In genomic region chr7:82715210-82715911, GRCm38 (mm10) we compare ENCODE assay signal across 8 mouse cellular contexts.
DNase-seq lines count a peak whose midpoint lies in the region; ATAC-seq and TF ChIP-seq lines count a peak whose summit lies in the region.

No protein-coding gene starts in this region.

- H3K36me3 ChIP-seq in heart, embryonic 12.5 days = 0 out of 2 replicates have a peak, but pooled peaks cover 6% of the 10 kb centered on the region
- H3K36me3 ChIP-seq in kidney, embryonic 14.5 days (ENCODE audit: control insufficient read depth, insufficient read depth, low read length) = 0 out of 2 replicates have a peak, but pooled peaks cover 2% of the 10 kb centered on the region
- H3K36me3 ChIP-seq in limb, embryonic 14.5 days (ENCODE audit: control insufficient read depth, insufficient read depth, low read length) = no peaks in the 10 kb centered on the region

- H3K4me1 ChIP-seq in cortical plate, adult 2 months (ENCODE audit: control insufficient read depth, insufficient read depth, low read length) = no peaks in the 10 kb centered on the region
- peaks cover 10% of the 10 kb centered on the region for H3K4me1 ChIP-seq in heart, embryonic 12.5 days (replicated peaks)
- H3K4me1 ChIP-seq in kidney, embryonic 14.5 days (ENCODE audit: control insufficient read depth, insufficient read depth, low read length) = peaks cover 15% of the 10 kb centered on the region; the same call in 1 of the 2 replicates
- peaks cover 52% of the 10 kb centered on the region for H3K4me1 ChIP-seq in limb, embryonic 14.5 days (ENCODE audit: control insufficient read depth, insufficient read depth, low read length)

- H3K27ac ChIP-seq in cortical plate, adult 2 months (ENCODE audit: insufficient read depth, low read length) = no peak overlapping the region
- H3K27ac ChIP-seq in heart, embryonic 12.5 days (ENCODE audit: poor library complexity, severe bottlenecking) = no peak overlapping the region
- H3K27ac ChIP-seq in kidney, embryonic 14.5 days (ENCODE audit: low read depth, low read length) = peak overlapping the region; percentile 42; the same call in 1 of the 2 replicates
- H3K27ac ChIP-seq in limb, embryonic 14.5 days (replicated peaks; ENCODE audit: low read depth, low read length) = peak overlapping the region; percentile 66

- H3K4me3 ChIP-seq in cortical plate, adult 2 months (ENCODE audit: insufficient read depth, low read length) = no peak overlapping the region
- H3K4me3 ChIP-seq in heart, embryonic 12.5 days = no peak overlapping the region
- H3K4me3 ChIP-seq in kidney, embryonic 14.5 days (ENCODE audit: low read length) = no peak overlapping the region
- H3K4me3 ChIP-seq in limb, embryonic 14.5 days (replicated peaks; ENCODE audit: low read length) = no peak overlapping the region

- WGBS in heart, embryonic 12.5 days = 32% methylated on average over 7 of the region's 7 CpGs
- WGBS in kidney, embryonic 14.5 days = 30% methylated on average over 7 of the region's 7 CpGs
- 12% methylated on average over 7 of the region's 7 CpGs for WGBS in limb, embryonic 14.5 days

- 0 out of 2 replicates have a peak, but pooled peaks have one; percentile 59 for ATAC-seq in heart, embryonic 12.5 days (ENCODE audit: insufficient number of reproducible peaks, low FRiP score)
- peak; percentile 81 for ATAC-seq in kidney, embryonic 14.5 days (ENCODE audit: low FRiP score, low TSS enrichment)
- peak; percentile 74 for ATAC-seq in limb, embryonic 14.5 days (ENCODE audit: low FRiP score, low read depth)

- DNase-seq in 3T3-L1 (ENCODE audit: low read depth, low spot score) (peak; percentile 70), NIH3T3 (ENCODE audit: low read depth) (peak; percentile 80)
- peak; percentile 82 for DNase-seq in limb, embryonic 14.5 days (ENCODE audit: low spot score)
- DNase-seq in neural tube, embryonic 10.5 days (ENCODE audit: extremely low spot score, low spot score) = peak; percentile 65
- DNase-seq in thymus, postnatal 36 days = peak; percentile 45 to 47

- TF ChIP-seq CTCF in cortical plate, adult 2 months (IDR thresholded peaks at IDR 0.05; ENCODE audit: extremely low read depth, insufficient read depth, low read length) = peak; percentile 72

- no peak overlapping the region for H3K9ac ChIP-seq in heart, embryonic 12.5 days
- H3K9ac ChIP-seq in kidney, embryonic 14.5 days (ENCODE audit: low read depth, low read length) = no peak overlapping the region; the same call in 1 of the 2 replicates
- no peak overlapping the region for H3K9ac ChIP-seq in limb, embryonic 14.5 days (ENCODE audit: low read depth, low read length, severe bottlenecking)

- H3K27me3 ChIP-seq in heart, embryonic 12.5 days (replicated peaks) = no peaks in the 10 kb centered on the region
- H3K27me3 ChIP-seq in kidney, embryonic 14.5 days (ENCODE audit: control insufficient read depth, insufficient read depth, low read length) = no peaks in the 10 kb centered on the region
- H3K27me3 ChIP-seq in limb, embryonic 14.5 days (ENCODE audit: control insufficient read depth, insufficient read depth, low read length) = no peaks in the 10 kb centered on the region

- H3K9me3 ChIP-seq in heart, embryonic 12.5 days (replicated peaks) = no peaks in the 10 kb centered on the region
- H3K9me3 ChIP-seq in kidney, embryonic 14.5 days (ENCODE audit: control insufficient read depth, low read length) = no peaks in the 10 kb centered on the region
- H3K9me3 ChIP-seq in limb, embryonic 14.5 days (ENCODE audit: control insufficient read depth, low read length) = no peaks in the 10 kb centered on the region

- TF ChIP-seq POLR2A in cortical plate, adult 2 months (IDR thresholded peaks at IDR 0.05; ENCODE audit: extremely low read depth, insufficient read depth, low read length) = no peak
- no peak for TF ChIP-seq POLR2A in limb, embryonic 14.5 days (IDR thresholded peaks at IDR 0.05; ENCODE audit: borderline replicate concordance, extremely low read depth, insufficient read depth, insufficient read length)

- H3K4me2 ChIP-seq in heart, embryonic 12.5 days = no peak overlapping the region
- no peak overlapping the region for H3K4me2 ChIP-seq in kidney, embryonic 14.5 days (replicated peaks; ENCODE audit: low read depth, low read length)
- peak overlapping the region; percentile 17; the same call in 1 of the 2 replicates for H3K4me2 ChIP-seq in limb, embryonic 14.5 days (replicated peaks; ENCODE audit: low read depth, low read length, severe bottlenecking)

Comparison
In these comparisons a context has a peak if more than half of its experiments do, and no peak if none do; other contexts are left out.
1. H3K27ac ChIP-seq: peak in kidney, embryonic 14.5 days (single experiment) and limb, embryonic 14.5 days (single experiment); none in cortical plate, adult 2 months (single experiment) and heart, embryonic 12.5 days (single experiment).
2. Peak in every context shown above with its lines, with median percentiles within 50 percentile points of each other: DNase-seq and ATAC-seq.